Mouse (Mus musculus) stomach, embryonic 16.5 days (tissue): ENCODE measurements at regions not wholly inside any gene's neighbourhood (a gene's known extent, or its start where the extent isn't known, plus 50 kb on each side); places are given as distances from the start of the nearest gene placed in this dataset.

ENCODE experiments used
- ATAC-seq: fragments of 200-750 bp; cut with Nextera tagmentation; 2 replicates; pipeline ENCODE4 v1.8.0; 2017; ENCODE audit warnings: moderate number of reproducible peaks, moderate TSS enrichment; ENCODE audit not compliant: insufficient read depth, low FRiP score
- H3K27ac ChIP-seq: fragments of 300-500 bp; sonication (generic); 2 replicates; pipeline ENCODE4 v1.5.1; 2014; ENCODE audit warnings: low read length
- H3K27me3 ChIP-seq: fragments of 300-500 bp; sonication (generic); 2 replicates; pipeline ENCODE4 v1.6.1; 2014; ENCODE audit warnings: low read length, control low read depth, mixed read lengths; ENCODE audit not compliant: control insufficient read depth, insufficient read depth
- H3K36me3 ChIP-seq: fragments of 300-500 bp; sonication (generic); 2 replicates; pipeline ENCODE4 v1.6.1; 2014; ENCODE audit warnings: low read length; ENCODE audit not compliant: control insufficient read depth, insufficient read depth
- H3K4me1 ChIP-seq: fragments of 300-500 bp; sonication (generic); 2 replicates; pipeline ENCODE4 v1.6.1; 2014; ENCODE audit warnings: low read length, control low read depth, mixed read lengths; ENCODE audit not compliant: control insufficient read depth, insufficient read depth
- H3K4me2 ChIP-seq: fragments of 300-500 bp; sonication (generic); 2 replicates; pipeline ENCODE4 v1.6.1; 2014; ENCODE audit warnings: low read depth, low read length, mixed read lengths
- H3K4me3 ChIP-seq: fragments of 300-500 bp; sonication (generic); replicated peaks from 2 replicates; pipeline ENCODE4 v1.5.1; 2014; ENCODE audit warnings: mild to moderate bottlenecking, low read length
- H3K9ac ChIP-seq: fragments of 300-500 bp; sonication (generic); 2 replicates; pipeline ENCODE4 v1.6.1; 2014; ENCODE audit warnings: low read length
- H3K9me3 ChIP-seq: fragments of 300-500 bp; sonication (generic); replicated peaks from 2 replicates; pipeline ENCODE4 v1.6.1; 2016; ENCODE audit warnings: low read length, control low read depth; ENCODE audit not compliant: control insufficient read depth
- WGBS: fragments of 180-500 bp; shearing (Covaris S2); extraction: QIAGEN DNeasy Blood & Tissue Kit; methylation state at CpG from one replicate; pipeline ENCODE4 v1.1.7; 2014; 5-methylcytosine and 5-hydroxymethylcytosine counted together

DNA sequence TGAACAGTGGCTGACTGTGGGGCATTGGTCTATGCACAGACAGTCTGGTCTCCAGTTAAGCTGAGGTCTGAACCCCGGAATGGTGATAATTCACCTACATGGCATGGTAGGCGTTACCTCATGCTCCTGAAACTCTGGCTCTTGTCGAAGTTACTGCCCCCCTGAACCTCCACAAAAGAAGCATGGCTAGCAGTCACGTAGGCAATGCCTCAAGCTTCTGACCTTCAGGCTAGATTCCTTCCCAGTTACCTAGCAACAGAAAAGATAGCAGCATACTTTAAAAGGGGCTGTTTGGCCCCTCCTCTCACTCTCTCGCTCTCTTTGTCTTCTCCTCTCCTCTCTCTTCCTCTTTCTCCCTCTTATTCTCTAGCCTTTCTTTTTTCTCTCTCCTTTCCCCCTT, 125.8 kb upstream of the Rnaseh2b start:
- H3K9me3 ChIP-seq: no peaks in the 10 kb centered on the region
- H3K27ac ChIP-seq: no peak overlapping the region
- H3K4me2 ChIP-seq: no peak overlapping the region
- no peak for ATAC-seq
- WGBS: 41% methylated on average over 5 of the region's 5 CpGs
- H3K4me1 ChIP-seq: no peaks in the 10 kb centered on the region
- H3K4me3 ChIP-seq: no peak overlapping the region
- no peaks in the 10 kb centered on the region for H3K36me3 ChIP-seq
- no peak overlapping the region for H3K9ac ChIP-seq
- no peaks in the 10 kb centered on the region for H3K27me3 ChIP-seq

DNA sequence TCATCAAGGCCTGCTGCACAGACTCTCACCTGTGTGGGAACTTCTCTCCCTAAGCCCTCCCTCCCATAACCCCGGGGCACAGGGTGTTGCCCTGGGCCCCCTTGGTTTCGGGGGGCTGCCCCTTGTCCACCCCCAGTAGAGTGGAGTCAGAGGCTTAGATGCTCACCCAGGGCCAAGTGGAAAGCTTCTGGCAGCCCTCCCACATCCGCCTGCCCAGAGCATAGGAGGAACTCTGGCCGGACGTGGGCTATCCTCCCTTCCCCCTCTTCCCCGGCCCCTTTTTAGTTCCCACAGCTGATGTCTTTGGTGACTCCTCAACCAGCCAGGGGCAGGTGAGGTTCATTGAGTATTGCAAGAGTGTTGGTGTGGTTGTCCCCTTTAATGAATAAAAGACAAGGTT, 125.3 kb upstream of the Rnaseh2b start:
- Histone ChIP-seq H3K27me3 (no peaks in the 10 kb centered on the region), H3K9me3 (no peaks in the 10 kb centered on the region), H3K9ac (no peak overlapping the region), H3K4me2 (no peak overlapping the region), H3K4me1 (no peaks in the 10 kb centered on the region), H3K4me3 (no peak overlapping the region), H3K27ac (no peak overlapping the region), H3K36me3 (no peaks in the 10 kb centered on the region)
- ATAC-seq: no peak
- WGBS: 59% methylated on average over 6 of the region's 6 CpGs

DNA sequence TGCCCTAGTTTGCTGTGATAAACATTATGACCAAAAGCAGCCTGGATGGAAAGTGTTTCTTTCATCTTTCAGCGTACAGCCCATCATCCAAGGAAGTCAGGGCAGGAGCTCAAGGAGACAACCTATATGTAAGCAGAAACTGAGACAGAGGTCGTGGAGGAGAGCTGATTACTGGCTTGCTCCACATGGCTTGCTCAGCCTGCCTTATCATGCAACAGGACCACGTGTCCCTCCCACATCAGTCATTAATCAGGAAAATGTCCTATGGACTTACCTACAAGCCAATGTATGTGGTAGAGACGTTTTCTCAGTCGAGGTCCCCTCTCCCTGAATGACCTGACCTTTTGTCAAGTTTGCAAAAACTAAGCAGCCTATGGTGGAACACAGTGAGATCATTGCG, 123.7 kb upstream of the Rnaseh2b start:
- H3K36me3 ChIP-seq: no peaks in the 10 kb centered on the region
- whole genome bisulfite sequencing: 40% methylated on average over 6 of the region's 6 CpGs
- H3K27ac ChIP-seq: no peak overlapping the region
- H3K4me2 ChIP-seq: no peak overlapping the region
- H3K4me1 ChIP-seq: no peaks in the 10 kb centered on the region; the same call in 1 of the 2 replicates
- no peak for ATAC-seq
- no peaks in the 10 kb centered on the region for H3K27me3 ChIP-seq
- no peak overlapping the region for H3K9ac ChIP-seq
- H3K4me3 ChIP-seq: no peak overlapping the region
- H3K9me3 ChIP-seq: no peaks in the 10 kb centered on the region

DNA sequence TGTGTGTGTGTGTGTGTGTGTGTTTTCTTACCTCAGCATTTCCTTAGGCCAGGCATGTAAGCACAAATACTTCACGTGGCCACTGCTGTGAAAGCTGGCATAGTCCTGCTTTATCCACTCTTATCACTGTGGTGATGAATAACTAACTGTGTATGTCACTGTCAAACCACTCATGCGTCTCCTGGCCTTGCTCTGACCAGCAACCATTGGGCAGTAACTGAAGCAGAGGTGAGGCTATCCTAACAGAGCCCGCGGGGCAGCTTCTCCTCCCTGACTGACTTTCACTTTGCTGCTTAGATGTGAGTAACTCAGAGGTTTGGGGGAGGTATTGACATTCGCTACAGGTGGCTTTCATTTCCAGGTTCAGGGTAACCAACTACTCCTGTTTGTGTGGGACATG, 122.0 kb upstream of the Rnaseh2b start:
- no peak overlapping the region for H3K4me2 ChIP-seq
- no peak overlapping the region for H3K4me3 ChIP-seq
- no peaks in the 10 kb centered on the region for H3K9me3 ChIP-seq
- no peaks in the 10 kb centered on the region for H3K27me3 ChIP-seq
- ATAC-seq: peak; percentile 21; the same call in 1 of the 2 replicates
- WGBS: 55% methylated on average over 5 of the region's 5 CpGs
- H3K36me3 ChIP-seq: no peaks in the 10 kb centered on the region
- no peak overlapping the region for H3K9ac ChIP-seq
- H3K27ac ChIP-seq: no peak overlapping the region
- peaks cover 3% of the 10 kb centered on the region; the same call in 1 of the 2 replicates for H3K4me1 ChIP-seq

GRCm38 (mm10) chr14:62171256-62172047, 120.9 kb upstream of the Rnaseh2b start:
- Histone ChIP-seq H3K9ac (no peak overlapping the region), H3K27ac (no peak overlapping the region), H3K4me3 (no peak overlapping the region), H3K27me3 (no peaks in the 10 kb centered on the region), H3K4me1 (peaks cover 3% of the 10 kb centered on the region; the same call in 1 of the 2 replicates), H3K36me3 (no peaks in the 10 kb centered on the region), H3K4me2 (no peak overlapping the region), H3K9me3 (no peaks in the 10 kb centered on the region)
- 81% methylated on average over 15 of the region's 15 CpGs for WGBS
- no peak for ATAC-seq

DNA sequence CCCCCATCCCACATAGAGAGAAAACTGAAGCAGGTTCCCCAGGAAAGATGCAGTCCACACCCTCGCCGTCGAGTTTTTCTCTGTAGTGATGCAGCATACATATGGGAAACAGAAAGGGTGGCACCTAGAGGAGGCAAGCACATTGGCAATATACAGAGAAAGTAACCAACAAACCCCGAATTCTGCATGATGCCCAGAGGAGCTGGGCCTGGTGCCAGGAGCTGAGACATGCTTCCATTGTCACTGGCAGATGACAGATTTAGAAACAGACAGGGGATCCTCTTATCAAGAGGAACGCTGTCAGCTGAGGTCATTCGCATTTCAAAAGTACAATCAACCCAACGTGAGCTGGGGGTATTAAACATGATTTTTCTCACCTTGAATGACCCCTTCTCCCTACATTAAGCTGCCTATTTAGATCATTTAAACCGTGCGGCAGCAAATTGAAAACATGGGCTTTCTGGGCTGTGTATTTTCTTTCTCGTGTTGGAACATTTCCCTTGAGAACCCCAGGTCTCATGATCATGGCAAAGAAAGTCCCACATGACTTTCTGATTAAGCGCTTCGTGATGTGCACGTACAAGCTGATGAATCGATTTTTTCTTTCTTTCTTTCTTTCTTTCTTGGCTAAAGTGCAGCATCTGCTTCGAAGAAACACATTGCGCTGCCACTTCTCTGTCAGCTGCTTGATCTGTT, 118.4 kb upstream of the Rnaseh2b start:
- Histone ChIP-seq H3K4me3 (no peak overlapping the region), H3K27me3 (no peaks in the 10 kb centered on the region), H3K36me3 (no peaks in the 10 kb centered on the region), H3K4me1 (peaks cover 3% of the 10 kb centered on the region; the same call in 1 of the 2 replicates), H3K9me3 (no peaks in the 10 kb centered on the region), H3K9ac (no peak overlapping the region), H3K27ac (no peak overlapping the region), H3K4me2 (no peak overlapping the region)
- WGBS: 70% methylated on average over 16 of the region's 16 CpGs
- ATAC-seq: no peak

- Histone ChIP-seq H3K27ac (no peak overlapping the region), H3K36me3 (no peaks in the 10 kb centered on the region), H3K9ac (no peak overlapping the region), H3K27me3 (no peaks in the 10 kb centered on the region), H3K4me1 (peaks cover 3% of the 10 kb centered on the region; the same call in 1 of the 2 replicates), H3K4me2 (no peak overlapping the region), H3K9me3 (no peaks in the 10 kb centered on the region), H3K4me3 (no peak overlapping the region)
- 57% methylated on average over 12 of the region's 12 CpGs for whole genome bisulfite sequencing
- no peak for ATAC-seq
These were observed 116.9 kb upstream of the Rnaseh2b start for GRCm38 (mm10) chr14:62175384-62176048.

GRCm38 (mm10) chr14:62177509-62177908, 114.9 kb upstream of the Rnaseh2b start:
- no peaks in the 10 kb centered on the region for H3K27me3 ChIP-seq

DNA sequence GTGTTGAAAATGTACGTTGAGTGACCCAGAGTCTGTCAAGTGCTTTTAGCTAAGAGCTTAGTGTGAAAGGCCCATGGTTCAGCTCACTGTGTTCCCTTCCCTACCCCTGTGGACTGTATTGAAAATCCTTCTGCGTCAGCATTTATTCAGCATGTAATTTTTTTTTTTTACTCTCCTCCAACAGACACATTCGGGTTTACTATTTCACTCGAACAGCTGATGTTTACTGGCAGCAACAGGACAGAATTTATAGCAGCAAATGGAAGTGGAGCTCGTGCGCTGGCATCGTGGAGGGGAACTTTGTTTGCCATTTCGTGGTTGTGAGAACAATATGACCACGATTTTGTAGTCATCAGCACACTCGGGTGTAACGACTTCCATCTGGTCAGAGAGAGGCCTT, 105.0 kb upstream of the Rnaseh2b start:
- no peaks in the 10 kb centered on the region for H3K9me3 ChIP-seq
- H3K36me3 ChIP-seq: no peaks in the 10 kb centered on the region
- no peaks in the 10 kb centered on the region for H3K4me1 ChIP-seq
- H3K4me2 ChIP-seq: no peak overlapping the region
- ATAC-seq: no peak
- no peak overlapping the region for H3K9ac ChIP-seq
- H3K4me3 ChIP-seq: no peak overlapping the region
- no peaks in the 10 kb centered on the region for H3K27me3 ChIP-seq
- 66% methylated on average over 11 of the region's 11 CpGs for WGBS
- H3K27ac ChIP-seq: no peak overlapping the region

More at GRCm38 (mm10) chr14:62177509-62177908, 114.9 kb upstream of the Rnaseh2b start:
- Histone ChIP-seq H3K4me1 (peaks cover 3% of the 10 kb centered on the region; the same call in 1 of the 2 replicates), H3K9me3 (no peaks in the 10 kb centered on the region), H3K9ac (no peak overlapping the region), H3K27ac (no peak overlapping the region), H3K4me2 (no peak overlapping the region), H3K4me3 (no peak overlapping the region), H3K36me3 (no peaks in the 10 kb centered on the region)
- ATAC-seq: no peak
- WGBS: 85% methylated on average over 5 of the region's 5 CpGs
